Mouse (Mus musculus) bone marrow, adult 2 months (tissue): ENCODE measurements around the gene Dag1. TPM values are rescaled to one million over a fixed set of nuclear protein-coding genes. Genes with fewer than 3 reads are reported as not detected.
"Not testable (repeated sequence)": the region's sequence is repeated elsewhere in the genome, so short reads cannot be mapped to it uniquely, and the experiment has no call there.

Experiments used
- H3K27ac ChIP-seq: fragments of 200-500 bp; 2 replicates; pipeline ENCODE4 v1.5.1; 2012; ENCODE audit warnings: low read depth, mild to moderate bottlenecking, control low read depth, inconsistent platforms, low read length; ENCODE audit not compliant: control insufficient read depth, poor library complexity, insufficient read depth
- H3K4me1 ChIP-seq: fragments of 200-500 bp; 2 replicates; pipeline ENCODE4 v1.6.1; 2011; ENCODE audit warnings: low read length; ENCODE audit not compliant: control insufficient read depth, insufficient read depth
- H3K4me3 ChIP-seq: fragments of 200-500 bp; replicated peaks from 2 replicates; pipeline ENCODE3; 2011; ENCODE audit warnings: mild to moderate bottlenecking, low read depth, low read length, control low read depth; ENCODE audit not compliant: control insufficient read depth
- CTCF ChIP-seq: fragments of 200-500 bp; IDR thresholded peaks from 2 replicates; pipeline ENCODE4 v1.5.1; 2011; ENCODE audit warnings: low read length, control low read depth; ENCODE audit not compliant: control insufficient read depth, insufficient read depth
- POLR2A ChIP-seq: fragments of 200-500 bp; IDR thresholded peaks from 2 replicates; pipeline ENCODE4 v1.6.1; 2011; ENCODE audit warnings: low read depth, mild to moderate bottlenecking, control low read depth, low read length, borderline replicate concordance; ENCODE audit not compliant: control insufficient read depth
- WGBS: fragments of 180-500 bp; shearing (Covaris S2); methylation state at CpG from one replicate; pipeline ENCODE4 v1.1.7; 2018; 5-methylcytosine and 5-hydroxymethylcytosine counted together
- polyA plus RNA-seq: library from polyadenylated mRNA; stranded (reverse); fragments of >200 nt; gene quantifications from 2 replicates; pipeline ENCODE4 v1.2.4, GENCODE M21; 2011; ENCODE audit warnings: low replicate concordance; ENCODE audit not compliant: missing spikeins, insufficient read depth, insufficient read length

Gene Dag1
- polyA plus RNA-seq, 1 experiment: 2.6 TPM

GRCm38 (mm10) chr9:108301853-108302252 is 38.1 kb upstream of the Dag1 start:
- WGBS: 86% methylated on average over 3 of the region's 3 CpGs
- Histone ChIP-seq H3K4me3 (no peak overlapping the region), H3K4me1 (peaks cover 4% of the 10 kb centered on the region; the same call in 1 of the 2 replicates), H3K27ac (no peak overlapping the region)
- TF ChIP-seq POLR2A (no peak), CTCF (no peak)

GRCm38 (mm10) chr9:108296453-108297355 is 32.9 kb upstream of the Dag1 start, which contains the start of gene Amt:
Gene Amt, plus strand, starts transcription at chr9:108296853.
- WGBS: 82% methylated on average over 18 of the region's 18 CpGs
- H3K4me3 ChIP-seq: no peak within 1 kb of the TSS
- H3K4me1 ChIP-seq: no peaks in the 10 kb centered on the region
- no peak within 1 kb of the TSS for H3K27ac ChIP-seq
- no peak for TF ChIP-seq POLR2A
- no peak for TF ChIP-seq CTCF

GRCm38 (mm10) chr9:108290773-108291172 is 27.0 kb upstream of the Dag1 start:
- WGBS: 54% methylated on average over 6 of the region's 6 CpGs
- Histone ChIP-seq H3K27ac (no peak overlapping the region), H3K4me3 (no peak overlapping the region), H3K4me1 (no peaks in the 10 kb centered on the region; the same call in 1 of the 2 replicates)
- TF ChIP-seq CTCF (no peak), POLR2A (no peak)

DNA sequence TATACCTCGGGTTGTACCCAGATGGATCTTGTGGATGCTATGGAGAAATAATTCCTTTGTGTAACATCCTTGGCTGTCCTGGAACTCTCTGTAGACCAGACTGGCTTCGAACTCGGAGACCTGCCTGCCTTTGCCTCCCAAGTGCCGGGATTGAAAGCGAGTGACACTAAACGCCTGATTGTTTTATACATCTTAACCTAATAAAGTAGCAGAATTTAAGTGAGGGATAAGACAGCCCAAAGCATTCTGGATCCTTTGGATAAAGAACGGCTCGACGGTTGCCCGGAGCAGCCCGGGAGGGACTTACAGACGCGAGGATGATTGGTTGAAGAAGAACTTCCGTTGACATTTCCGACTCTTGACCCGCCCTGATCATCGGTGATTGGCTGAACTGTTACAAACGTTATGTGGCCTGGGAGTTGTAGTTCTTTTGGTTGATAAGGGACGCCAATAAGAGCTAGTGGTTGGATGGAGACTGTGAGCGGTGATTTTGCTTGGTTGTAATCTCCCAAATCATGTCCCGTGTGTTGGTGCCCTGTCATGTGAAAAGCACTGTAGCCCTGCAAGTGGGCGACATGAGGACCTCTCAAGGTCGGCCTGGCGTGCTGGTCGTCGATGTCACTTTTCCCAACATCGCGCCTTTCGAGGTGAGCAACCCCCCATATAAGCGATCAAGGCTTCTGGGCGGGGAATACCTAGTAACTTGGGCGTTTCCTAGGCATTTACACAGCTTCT is 26.4 kb upstream of the Dag1 start, which contains the start of gene Nicn1:
Gene Nicn1, plus strand, starts transcription at position 414 of the 735 bp plus-strand sequence.
- Histone ChIP-seq H3K4me3 (peak within 1 kb of the TSS; percentile 81), H3K4me1 (no peaks in the 10 kb centered on the region; the same call in 1 of the 2 replicates), H3K27ac (no peak within 1 kb of the TSS; the same call in 1 of the 2 replicates)
- no peak for TF ChIP-seq CTCF
- no peak for TF ChIP-seq POLR2A
- 1% methylated on average over 32 of the region's 32 CpGs for WGBS

DNA sequence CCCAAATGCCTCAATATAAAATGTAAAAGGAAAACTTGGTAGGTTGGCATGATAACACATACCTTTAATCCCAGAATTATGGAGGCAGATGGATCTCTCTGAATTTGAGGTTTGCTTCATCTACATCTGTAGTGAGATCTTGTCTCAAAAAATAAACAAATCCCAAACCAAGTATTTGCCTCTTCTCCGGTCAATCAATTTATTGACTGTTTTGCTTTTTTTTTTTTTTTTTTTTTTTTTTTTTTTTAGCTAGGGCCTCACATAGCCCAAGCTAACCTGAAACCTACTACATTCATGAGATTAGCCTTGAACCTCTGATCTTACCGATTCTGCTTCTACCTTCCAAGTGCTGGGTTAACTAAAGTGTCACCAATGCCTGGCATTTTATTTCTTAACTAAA is 25.6 kb upstream of the Dag1 start:
- H3K4me3 ChIP-seq: no peak overlapping the region
- 64% methylated on average over 2 of the region's 2 CpGs for WGBS
- no peak for TF ChIP-seq POLR2A
- TF ChIP-seq CTCF: no peak
- peaks cover 1% of the 10 kb centered on the region; the same call in 1 of the 2 replicates for H3K4me1 ChIP-seq
- no peak overlapping the region for H3K27ac ChIP-seq

DNA sequence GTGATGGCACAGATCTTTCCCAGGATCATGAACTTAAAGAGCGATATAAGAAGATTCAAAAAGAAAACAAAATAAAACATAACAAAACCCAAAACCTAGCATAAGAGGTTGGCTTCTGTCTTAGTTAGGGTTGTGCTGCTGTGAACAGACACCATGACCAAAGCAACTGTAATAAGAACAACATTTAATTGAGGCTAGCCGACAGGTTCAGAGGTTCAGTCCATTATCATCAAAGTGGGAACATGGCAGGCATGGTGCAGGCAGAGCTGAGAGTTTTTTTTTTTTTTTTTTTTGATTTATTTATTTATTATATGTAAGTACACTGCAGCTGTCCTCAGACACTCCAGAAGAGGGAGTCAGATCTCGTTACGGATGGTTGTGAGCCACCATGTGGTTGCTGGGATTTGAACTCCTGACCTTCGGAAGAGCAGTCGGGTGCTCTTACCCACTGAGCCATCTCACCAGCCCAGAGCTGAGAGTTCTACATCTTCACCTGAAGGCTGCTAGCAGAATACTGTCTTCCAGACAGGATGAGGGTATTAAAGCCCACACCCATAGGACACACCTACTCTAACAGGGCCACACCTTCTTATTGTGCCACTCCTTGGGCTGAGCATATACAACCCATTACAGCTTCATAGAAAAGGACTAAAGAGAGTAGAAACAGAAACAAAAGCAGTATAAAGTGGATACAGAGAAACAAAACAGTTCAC is 23.9 kb upstream of the Dag1 start:
- H3K27ac ChIP-seq, H3K4me1 ChIP-seq, H3K4me3 ChIP-seq: not testable (repeated sequence)
- 71% methylated on average over 6 of the region's 6 CpGs for WGBS

DNA sequence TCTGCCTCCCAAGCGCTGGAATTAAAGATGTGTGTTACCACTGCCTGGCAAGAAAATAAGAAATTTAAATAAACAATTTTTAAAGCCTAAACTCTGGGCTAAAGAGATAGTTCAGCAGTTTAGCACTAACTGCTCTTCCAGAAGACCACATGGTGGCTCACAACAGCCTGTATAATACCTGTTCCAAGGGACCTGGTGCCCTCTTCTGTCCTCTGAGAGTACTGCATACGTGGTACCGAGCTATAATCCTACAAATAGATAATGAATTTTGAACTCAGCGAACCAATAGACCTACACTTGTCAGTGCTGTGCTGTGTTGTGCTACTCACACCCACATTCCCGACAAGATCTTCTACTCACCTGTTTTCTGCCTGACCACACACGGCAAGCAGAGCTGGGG is 20.7 kb upstream of the Dag1 start:
- WGBS: 8% methylated on average over 6 of the region's 6 CpGs
- Histone ChIP-seq H3K4me3 (no peak overlapping the region), H3K27ac (no peak overlapping the region), H3K4me1 (peaks cover 1% of the 10 kb centered on the region; the same call in 1 of the 2 replicates)
- TF ChIP-seq CTCF (peak; percentile 59), POLR2A (no peak)
